Mouse (Mus musculus) stomach, embryonic 14.5 days (tissue): ENCODE measurements around the gene Gm6588. TPM values are rescaled to one million over a fixed set of nuclear protein-coding genes. Genes with fewer than 3 reads are reported as not detected.

Experiments used
- ATAC-seq: fragments of 200-750 bp; cut with Nextera tagmentation; 2 replicates; pipeline ENCODE4 v1.8.0; 2017; ENCODE audit warnings: low read depth, moderate TSS enrichment; ENCODE audit not compliant: insufficient number of reproducible peaks, insufficient read depth, low FRiP score
- H3K27ac ChIP-seq: fragments of 300-500 bp; sonication (generic); 2 replicates; pipeline ENCODE4 v1.5.1; 2014; ENCODE audit warnings: mild to moderate bottlenecking, low read length, moderate library complexity, mixed read lengths
- H3K27me3 ChIP-seq: fragments of 300-500 bp; sonication (generic); 2 replicates; pipeline ENCODE4 v1.6.1; 2014; ENCODE audit warnings: low read length, control low read depth, mixed read lengths; ENCODE audit not compliant: control insufficient read depth, insufficient read depth
- H3K36me3 ChIP-seq: fragments of 300-500 bp; sonication (generic); 2 replicates; pipeline ENCODE4 v1.6.1; 2014; ENCODE audit warnings: mild to moderate bottlenecking, control low read depth, low read length, moderate library complexity, mixed read lengths; ENCODE audit not compliant: control insufficient read depth, insufficient read depth
- H3K4me1 ChIP-seq: fragments of 300-500 bp; sonication (generic); 2 replicates; pipeline ENCODE4 v1.6.1; 2014; ENCODE audit warnings: low read length, control low read depth, mixed read lengths; ENCODE audit not compliant: control insufficient read depth, insufficient read depth
- H3K4me2 ChIP-seq: fragments of 300-500 bp; sonication (generic); replicated peaks from 2 replicates; pipeline ENCODE4 v1.6.1; 2014; ENCODE audit warnings: low read depth, low read length, control low read depth
- H3K4me3 ChIP-seq: fragments of 300-500 bp; sonication (generic); 2 replicates; pipeline ENCODE4 v1.5.1; 2014; ENCODE audit warnings: low read depth, low read length, control low read depth
- H3K9ac ChIP-seq: fragments of 300-500 bp; sonication (generic); replicated peaks from 2 replicates; pipeline ENCODE4 v1.6.1; 2014; ENCODE audit warnings: low read depth, mild to moderate bottlenecking, control low read depth, low read length, moderate library complexity, mixed read lengths
- H3K9me3 ChIP-seq: fragments of 300-500 bp; sonication (generic); 2 replicates; pipeline ENCODE4 v1.6.1; 2016; ENCODE audit warnings: low read depth, low read length, control low read depth; ENCODE audit not compliant: control insufficient read depth
- WGBS: fragments of 180-500 bp; shearing (Covaris S2); extraction: QIAGEN DNeasy Blood & Tissue Kit; methylation state at CpG from one replicate; pipeline ENCODE4 v1.1.7; 2014; 5-methylcytosine and 5-hydroxymethylcytosine counted together
- polyA plus RNA-seq: library from polyadenylated mRNA; unstranded; fragments of >200 nt; fragmentation: Nextera tagmentation; extraction: Ambion mirVana; gene quantifications from 2 replicates; pipeline ENCODE4 v1.2.1, GENCODE M21; 2014

Gm6588 gene
- polyA plus RNA-seq, 1 experiment from 2014 or later, result not detected

DNA sequence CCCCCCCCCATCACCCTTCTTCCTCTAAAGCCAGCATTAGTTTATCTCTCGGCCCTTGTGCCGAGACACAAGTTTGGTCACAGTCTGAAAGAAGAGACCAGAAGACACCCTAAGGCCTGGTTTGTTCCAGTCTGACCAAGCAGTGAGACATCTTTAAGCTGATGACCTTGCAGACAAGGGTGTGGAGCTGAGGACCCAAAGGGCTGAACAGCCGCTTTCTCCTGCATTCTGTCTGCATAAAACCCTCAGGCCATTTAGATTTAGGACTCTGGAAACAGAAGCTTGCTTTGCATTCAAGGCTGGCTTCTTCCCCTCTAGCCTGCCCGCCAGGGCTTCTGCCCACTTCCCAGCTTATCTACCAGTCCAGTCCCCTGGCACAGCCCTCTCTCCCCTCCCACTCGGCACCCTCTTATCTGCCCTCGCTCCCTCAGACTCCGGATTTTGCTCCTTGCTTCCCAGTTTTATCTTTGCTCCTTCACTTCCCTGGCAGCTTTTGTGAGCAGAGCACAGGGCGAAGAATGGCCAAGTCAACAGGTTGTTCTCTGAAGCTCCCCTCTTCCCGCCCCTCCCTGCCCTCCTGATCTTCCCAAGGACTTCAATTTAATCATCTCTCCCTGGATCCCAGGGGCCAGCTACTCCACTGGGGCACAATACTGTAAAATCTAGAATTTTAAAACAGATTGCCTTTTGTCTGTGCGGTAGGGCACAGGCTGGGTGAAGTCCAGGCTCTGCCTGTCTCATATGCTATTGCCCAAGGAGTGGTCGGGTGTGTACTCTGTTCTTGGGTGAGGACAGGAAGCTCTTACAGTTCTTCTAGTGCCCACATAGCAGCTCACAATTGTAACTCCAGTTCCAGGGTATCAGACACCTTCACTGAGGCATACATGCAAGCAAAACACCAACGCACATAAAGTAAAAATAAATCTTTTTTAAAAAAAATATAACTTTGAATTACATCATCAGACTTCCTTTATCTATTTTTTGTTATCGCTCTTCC lies 50.0 kb downstream of the Gm6588 start:
- Histone ChIP-seq H3K27me3 (no peaks in the 10 kb centered on the region), H3K27ac (no peak overlapping the region), H3K4me2 (no peak overlapping the region), H3K36me3 (no peaks in the 10 kb centered on the region), H3K9ac (no peak overlapping the region), H3K9me3 (no peaks in the 10 kb centered on the region), H3K4me1 (no peaks in the 10 kb centered on the region), H3K4me3 (no peak overlapping the region)
- 69% methylated on average over 13 of the region's 13 CpGs for WGBS
- no peak for ATAC-seq

DNA sequence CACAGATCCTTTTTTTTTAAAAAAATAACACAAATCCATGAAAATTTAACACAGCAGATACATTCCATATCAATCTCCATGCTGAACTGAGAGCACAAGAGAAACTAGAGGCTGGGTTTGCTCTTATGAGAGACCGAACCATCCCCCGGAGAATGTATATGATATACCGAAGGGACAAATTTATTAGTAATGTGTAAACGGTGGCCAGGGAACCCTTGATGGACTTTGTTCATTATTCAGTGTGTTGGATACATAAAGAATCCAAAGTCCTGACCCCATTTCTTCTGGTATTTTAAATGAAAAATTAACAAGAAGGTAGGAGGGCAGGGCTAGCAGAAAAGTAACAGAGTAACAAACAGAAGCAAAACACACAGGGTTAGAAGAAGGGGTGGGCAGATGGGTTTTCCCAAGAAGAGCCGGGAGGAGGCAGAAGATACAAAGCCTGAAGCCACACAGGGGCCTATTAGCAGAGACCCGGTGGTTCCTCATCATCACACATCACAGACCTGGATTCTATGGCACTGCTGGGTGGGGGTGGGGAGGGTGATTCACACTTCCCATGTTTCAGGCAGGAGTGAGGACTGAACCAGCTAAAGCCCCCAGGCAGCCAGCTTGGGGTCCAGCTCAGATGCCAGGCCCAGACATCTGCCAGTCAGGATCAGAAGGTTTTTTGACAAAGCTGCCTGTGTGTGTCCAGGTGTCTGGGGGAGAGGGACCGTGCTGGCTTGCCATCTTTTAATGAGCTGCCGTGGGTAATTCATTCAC lies 50.9 kb downstream of the Gm6588 start:
- H3K4me1 ChIP-seq, result no peaks in the 10 kb centered on the region
- H3K27ac ChIP-seq, result no peak overlapping the region
- H3K27me3 ChIP-seq, result no peaks in the 10 kb centered on the region
- no peak overlapping the region for H3K9ac ChIP-seq
- ATAC-seq, result no peak
- H3K36me3 ChIP-seq, result no peaks in the 10 kb centered on the region
- no peak overlapping the region for H3K4me3 ChIP-seq
- no peak overlapping the region for H3K4me2 ChIP-seq
- no peaks in the 10 kb centered on the region for H3K9me3 ChIP-seq
- 33% methylated on average over 8 of the region's 8 CpGs for WGBS

Other genes starting within 250 kb of the Gm6588 start
- gene Cryba4, start 196.9 kb upstream of the Gm6588 start, polyA plus RNA-seq, result 2.6 and 2.7 TPM in 2 replicates
- gene Crybb1, start 193.6 kb upstream of the Gm6588 start, polyA plus RNA-seq, result 2.2 and 3.1 TPM in 2 replicates
- 35.3 and 38.4 TPM in 2 replicates for gene Tpst2, start 172.7 kb upstream of the Gm6588 start, polyA plus RNA-seq
- 16.6 and 21.5 TPM in 2 replicates for gene Tfip11, start 123.1 kb upstream of the Gm6588 start, polyA plus RNA-seq
- 43.5 and 47.6 TPM in 2 replicates for gene Srrd, start 106.4 kb upstream of the Gm6588 start, polyA plus RNA-seq
- 30.9 and 35.0 TPM in 2 replicates for gene Hps4, start 106.3 kb upstream of the Gm6588 start, polyA plus RNA-seq
- gene Gm6583, start 93.4 kb upstream of the Gm6588 start, polyA plus RNA-seq, result 0.32 and 0.42 TPM in 2 replicates
- gene Asphd2, start 54.6 kb upstream of the Gm6588 start, polyA plus RNA-seq, result 6.4 and 7.5 TPM in 2 replicates
- gene Sez6l, start 127.8 kb downstream of the Gm6588 start, polyA plus RNA-seq, result 2.3 and 2.6 TPM in 2 replicates